Mouse (Mus musculus): ENCODE results near the gene Vwa5b1.

Gene Vwa5b1

DNA sequence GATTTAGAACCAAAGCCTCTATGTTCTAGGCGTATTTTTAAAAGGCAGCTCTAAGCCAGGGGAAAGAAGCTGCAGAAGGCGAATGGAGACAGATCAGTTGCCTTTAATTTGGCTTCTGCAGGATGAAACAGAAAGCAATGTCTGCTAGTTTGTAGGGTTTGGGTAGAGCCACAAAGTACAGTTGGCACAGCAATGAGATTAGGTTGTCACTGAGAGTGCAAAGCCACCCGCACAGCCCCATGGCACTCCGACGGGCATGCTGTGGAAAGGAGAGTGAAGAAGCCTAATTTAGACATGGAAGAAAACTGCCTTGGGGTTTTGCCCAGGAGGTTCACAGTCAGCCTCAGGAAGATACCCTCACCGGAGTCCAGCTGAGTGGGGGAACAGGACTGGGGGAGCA lies 105.7 kb downstream of the Vwa5b1 start:
- DNase-seq (ENCODE audit: low spot score in 2 of 2) = no peak

DNA sequence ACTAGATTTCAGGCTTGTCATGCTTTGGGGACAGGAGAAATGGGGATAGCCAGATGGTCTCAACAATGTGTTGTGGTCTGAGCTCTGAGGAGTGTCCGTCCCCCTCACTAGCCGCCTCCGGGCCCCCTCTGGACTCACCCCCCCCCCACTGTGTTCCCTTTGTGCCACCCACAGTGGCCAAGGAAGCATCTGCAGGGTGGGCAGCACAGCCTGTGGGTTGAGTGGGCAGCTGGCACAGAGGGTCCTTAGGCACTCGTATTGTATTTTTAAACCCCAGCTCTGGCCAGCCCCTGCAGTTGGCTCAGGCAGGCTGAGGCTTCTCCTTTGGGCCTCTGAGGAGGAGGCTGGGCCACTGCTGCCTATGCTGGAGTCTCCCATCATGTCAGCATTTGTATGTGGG lies 110.0 kb downstream of the Vwa5b1 start:
- no peak for DNase-seq (ENCODE audit: low spot score in 2 of 2)

DNA sequence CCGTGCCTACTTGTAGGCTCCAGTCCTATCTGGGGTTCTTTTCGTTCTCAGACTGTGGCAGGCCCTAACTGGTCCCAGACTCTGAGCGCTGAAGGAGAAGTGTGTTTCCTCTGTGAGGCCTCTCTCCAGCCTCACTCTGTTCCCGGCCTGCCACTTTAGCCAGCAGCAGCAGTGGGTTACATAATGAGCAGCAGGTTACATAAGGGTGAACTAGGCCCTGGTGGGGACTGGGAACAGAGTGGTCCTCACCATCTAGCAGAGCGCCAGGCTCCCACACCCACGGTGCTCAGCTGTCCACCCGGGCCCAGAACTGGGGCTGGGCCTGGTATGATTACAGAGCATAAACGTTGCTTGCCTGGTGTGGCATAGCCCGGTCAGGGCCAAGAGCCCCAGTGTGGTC lies 110.9 kb downstream of the Vwa5b1 start:
- no peak for DNase-seq (ENCODE audit: low spot score in 2 of 2)

DNA sequence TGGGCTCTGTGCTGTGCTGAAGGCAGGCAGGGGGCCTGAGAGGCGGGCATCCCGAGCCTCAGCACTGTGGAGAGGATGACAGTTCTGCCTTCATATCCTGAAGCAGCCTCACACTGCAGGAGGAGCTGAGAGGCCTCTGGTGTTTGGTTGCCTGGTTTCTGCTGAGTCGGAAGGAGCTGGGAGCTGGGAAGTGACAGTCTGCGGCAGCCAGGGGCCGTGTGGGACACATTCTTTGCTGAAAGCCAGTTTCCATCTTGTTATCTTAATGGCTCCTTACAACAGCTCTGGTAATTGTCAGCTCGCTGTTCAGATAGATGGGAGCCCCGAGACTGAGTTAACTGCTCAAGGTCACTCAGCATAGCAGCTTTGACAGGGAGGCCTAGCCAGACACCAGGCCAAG lies 111.9 kb downstream of the Vwa5b1 start:
- no peak for DNase-seq (ENCODE audit: low spot score in 2 of 2)

DNA sequence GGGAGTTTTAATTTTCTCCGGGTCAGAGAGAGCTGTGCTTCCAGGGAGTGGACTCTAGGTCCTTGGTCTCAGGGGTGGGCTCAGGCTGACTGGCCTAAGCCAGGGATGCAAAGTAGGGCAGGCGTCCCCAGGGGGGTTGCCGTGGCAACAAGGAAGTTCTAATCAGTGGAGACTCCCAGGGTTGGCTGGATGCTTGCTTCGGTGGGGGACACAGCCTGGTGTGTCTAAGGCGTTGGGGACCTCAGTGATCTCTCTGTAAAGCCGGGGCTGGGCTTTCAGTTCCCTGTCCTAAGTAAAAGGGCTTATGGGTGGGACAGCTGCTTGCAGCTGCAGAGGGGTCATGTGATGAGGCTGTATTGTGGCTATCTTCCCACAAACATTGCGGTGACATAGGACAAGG lies 113.4 kb downstream of the Vwa5b1 start:
- peak in 1 of 2 experiments; percentile 36 for DNase-seq (ENCODE audit: low spot score in 2 of 2)

DNA sequence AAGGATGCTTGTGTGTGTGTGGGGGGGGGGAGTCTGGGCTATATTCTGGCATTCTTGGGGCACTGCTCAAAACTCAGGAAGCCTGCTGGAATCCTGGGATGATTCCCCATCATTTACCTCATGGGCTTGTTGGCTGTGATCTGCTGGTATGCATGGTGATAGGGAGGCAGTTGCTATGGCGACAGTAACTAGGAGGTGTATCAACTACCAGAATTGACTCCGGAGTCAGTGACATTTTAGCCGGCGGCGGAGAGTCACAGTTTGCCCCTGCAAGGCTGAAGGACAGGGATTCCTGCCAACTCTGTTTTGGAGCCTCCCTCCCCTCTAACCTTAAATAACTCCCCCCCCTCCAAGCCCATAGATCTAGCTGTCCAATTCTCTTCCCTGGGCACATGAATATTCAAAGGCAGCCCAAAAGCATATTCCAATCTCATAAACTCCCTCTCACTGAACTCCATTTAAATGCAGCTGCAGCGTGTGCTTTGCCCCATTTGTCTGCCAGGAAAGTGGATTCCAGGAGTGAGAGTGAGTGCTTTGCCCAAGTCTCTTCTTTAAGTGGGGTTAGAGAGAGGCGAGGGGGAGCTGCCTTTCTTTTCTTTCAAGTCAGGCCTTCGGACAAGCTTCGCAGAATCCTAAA lies 118.4 kb downstream of the Vwa5b1 start:
- no peak for DNase-seq (ENCODE audit: low spot score in 2 of 2)

DNA sequence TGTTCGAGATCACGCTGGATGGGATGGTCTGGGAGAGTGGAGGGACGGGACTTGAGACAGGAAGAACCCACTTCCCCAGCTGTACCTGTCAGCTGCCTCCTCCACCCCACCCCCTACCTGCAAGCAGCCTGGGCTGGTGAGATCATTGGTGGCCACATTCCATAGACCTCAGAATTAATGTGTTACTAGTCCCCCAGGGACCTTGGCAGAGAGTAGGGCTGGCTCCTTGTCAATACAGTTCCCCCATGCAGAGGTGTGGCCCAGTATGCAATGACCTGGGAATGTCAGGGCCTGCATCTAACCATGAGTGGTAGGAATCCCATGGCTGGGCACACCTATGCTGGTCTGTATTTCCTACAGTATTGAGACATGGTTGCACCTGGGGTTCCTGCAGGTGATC lies 119.2 kb downstream of the Vwa5b1 start:
- DNase-seq (ENCODE audit: low spot score in 2 of 2) = no peak

Data from cerebellum, postnatal 4 days (tissue).